Mouse (Mus musculus): ENCODE measurements around the gene P2ry10. TPM values are rescaled to one million over a fixed set of nuclear protein-coding genes. Genes with fewer than 3 reads are reported as not detected.

P2ry10 gene
- total and polyA plus RNA-seq, 2 experiments from 2014 or later, result 0.60 TPM; not detected in 1

DNA sequence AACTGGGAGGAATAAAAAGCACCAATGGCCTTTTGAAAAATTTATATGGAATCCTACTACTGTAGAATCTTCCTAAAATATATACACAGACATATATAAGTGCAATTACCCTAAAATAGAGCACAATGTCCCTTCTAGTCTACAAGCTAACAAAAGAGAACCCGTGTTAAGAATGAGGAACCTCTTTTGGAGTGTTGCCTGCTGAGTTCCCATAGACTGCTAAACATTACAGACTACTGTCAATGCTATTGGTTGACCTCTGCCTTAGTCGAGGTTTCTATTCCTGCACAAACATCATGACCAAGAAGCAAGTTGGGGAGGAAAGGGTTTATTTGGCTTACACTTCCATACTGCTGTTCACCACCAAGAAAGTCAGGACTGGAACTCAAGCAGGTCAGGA lies 55.6 kb downstream of the P2ry10 start:
- WGBS, result 62% methylated on average over 2 of the region's 2 CpGs
- Histone ChIP-seq H3K4me3 (ENCODE audit: low read depth, low read length) (no peak overlapping the region), H3K27me3 (ENCODE audit: insufficient read depth, low read length) (no peaks in the 10 kb centered on the region), H3K9me3 (ENCODE audit: low read length) (no peaks in the 10 kb centered on the region), H3K9ac (replicated peaks; ENCODE audit: low read length, poor library complexity, severe bottlenecking) (no peak overlapping the region), H3K4me2 (ENCODE audit: low read depth, low read length, poor library complexity, severe bottlenecking) (no peak overlapping the region), H3K36me3 (ENCODE audit: insufficient read depth, low read length) (no peaks in the 10 kb centered on the region), H3K4me1 (ENCODE audit: insufficient read depth, low read length) (no peaks in the 10 kb centered on the region), H3K27ac (ENCODE audit: low read depth, low read length) (no peak overlapping the region)
- no peak for DNase-seq (ENCODE audit: low spot score)
- TF ChIP-seq CTCF (IDR thresholded peaks at IDR 0.05), result no peak
- ATAC-seq (ENCODE audit: low FRiP score), result no peak

DNA sequence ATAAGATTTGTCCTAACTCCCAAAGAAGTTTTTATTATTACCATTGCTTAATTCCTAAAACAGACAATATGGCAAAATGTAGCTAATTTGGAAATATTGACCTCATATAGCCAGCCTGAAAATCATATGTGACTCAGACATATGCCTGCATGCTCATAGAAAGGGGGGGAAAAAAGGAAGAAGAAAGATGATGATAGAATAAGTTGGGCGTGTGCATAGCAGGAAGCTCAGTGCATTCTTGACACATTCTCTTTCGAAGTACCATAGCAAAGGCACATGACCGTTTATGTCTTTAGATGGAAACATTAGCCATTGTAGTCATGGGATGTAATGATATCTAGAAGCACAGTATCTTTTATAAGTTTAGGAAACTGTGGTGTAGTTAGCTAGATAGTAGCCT lies 60.4 kb downstream of the P2ry10 start, which contains the start of gene P2ry10b:
P2ry10b (plus strand) TSS at position 247 of the 400 bp plus-strand sequence.
- WGBS, result 87% methylated on average over 3 of the region's 3 CpGs
- Histone ChIP-seq H3K9ac (replicated peaks; ENCODE audit: low read length, poor library complexity, severe bottlenecking) (no peak within 1 kb of the TSS), H3K9me3 (ENCODE audit: low read length) (no peaks in the 10 kb centered on the region), H3K36me3 (ENCODE audit: insufficient read depth, low read length) (no peaks in the 10 kb centered on the region), H3K4me3 (ENCODE audit: low read depth, low read length) (no peak within 1 kb of the TSS), H3K4me1 (ENCODE audit: insufficient read depth, low read length) (no peaks in the 10 kb centered on the region), H3K27ac (ENCODE audit: low read depth, low read length) (no peak within 1 kb of the TSS), H3K4me2 (ENCODE audit: low read depth, low read length, poor library complexity, severe bottlenecking) (no peak within 1 kb of the TSS), H3K27me3 (ENCODE audit: insufficient read depth, low read length) (no peaks in the 10 kb centered on the region)
- no peak for TF ChIP-seq CTCF (IDR thresholded peaks at IDR 0.05)
- no peak for ATAC-seq (ENCODE audit: low FRiP score)
- DNase-seq (ENCODE audit: low spot score), result no peak

DNA sequence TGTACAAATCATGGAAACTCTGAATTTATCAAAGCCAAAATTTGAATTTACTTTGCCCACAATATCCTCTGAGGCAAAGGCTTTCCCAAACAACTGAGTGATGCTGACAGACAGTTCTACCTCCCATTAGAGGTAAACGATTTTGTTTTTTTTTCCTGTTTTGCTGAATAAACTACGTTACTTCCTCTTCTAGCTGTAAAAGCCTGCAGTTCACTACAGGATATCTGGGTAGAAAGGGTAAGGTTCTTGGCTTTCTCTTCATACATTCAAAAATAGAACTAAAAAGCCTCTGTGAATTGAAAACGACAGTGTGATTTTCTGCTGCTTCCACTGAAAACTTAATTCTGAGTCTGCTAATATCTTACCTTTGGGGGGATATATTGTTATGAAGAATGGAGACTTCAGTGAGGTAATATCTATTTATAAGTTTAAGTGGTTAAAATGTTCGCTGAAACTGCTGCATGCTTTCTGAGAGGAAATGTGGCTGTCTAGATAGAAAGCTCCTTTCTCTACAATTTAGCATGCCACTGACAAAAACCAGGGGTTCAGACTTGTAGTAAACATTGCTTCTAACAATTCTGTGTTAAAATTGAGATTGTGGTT lies 61.2 kb downstream of the P2ry10 start:
- DNase-seq (ENCODE audit: low spot score), result no peak
- H3K4me3 ChIP-seq (ENCODE audit: low read depth, low read length), result no peak overlapping the region
- H3K36me3 ChIP-seq (ENCODE audit: insufficient read depth, low read length), result no peaks in the 10 kb centered on the region
- TF ChIP-seq CTCF (IDR thresholded peaks at IDR 0.05), result no peak
- ATAC-seq (ENCODE audit: low FRiP score), result no peak
- no peak overlapping the region for H3K9ac ChIP-seq (replicated peaks; ENCODE audit: low read length, poor library complexity, severe bottlenecking)
- no peak overlapping the region for H3K27ac ChIP-seq (ENCODE audit: low read depth, low read length)
- no peaks in the 10 kb centered on the region for H3K27me3 ChIP-seq (ENCODE audit: insufficient read depth, low read length)
- H3K4me2 ChIP-seq (ENCODE audit: low read depth, low read length, poor library complexity, severe bottlenecking), result no peak overlapping the region
- no peaks in the 10 kb centered on the region for H3K9me3 ChIP-seq (ENCODE audit: low read length)
- 46% methylated on average over 4 of the region's 4 CpGs for WGBS
- H3K4me1 ChIP-seq (ENCODE audit: insufficient read depth, low read length), result no peaks in the 10 kb centered on the region

DNA sequence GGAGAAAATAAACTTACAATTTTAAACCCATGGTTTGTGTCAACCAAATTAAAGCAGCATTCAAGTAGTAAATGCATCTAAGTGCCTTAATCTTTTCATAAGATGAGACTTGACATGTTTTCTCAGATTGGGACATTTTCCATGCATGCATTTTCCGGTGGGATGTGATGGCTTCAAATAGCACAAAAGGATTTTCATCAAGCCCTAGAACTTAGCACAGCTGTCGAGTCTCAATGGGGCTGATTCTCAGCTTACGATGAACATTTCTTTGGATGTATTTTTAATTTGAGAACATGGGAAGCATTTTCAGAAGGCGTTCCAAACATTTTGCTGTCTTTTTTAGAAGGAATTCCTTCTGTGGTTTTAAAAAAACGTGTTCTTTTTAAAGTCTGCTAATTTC lies 61.7 kb downstream of the P2ry10 start:
- WGBS, result 34% methylated on average over 5 of the region's 5 CpGs
- TF ChIP-seq CTCF (IDR thresholded peaks at IDR 0.05), result no peak
- no peaks in the 10 kb centered on the region for H3K27me3 ChIP-seq (ENCODE audit: insufficient read depth, low read length)
- no peak overlapping the region for H3K27ac ChIP-seq (ENCODE audit: low read depth, low read length)
- H3K4me2 ChIP-seq (ENCODE audit: low read depth, low read length, poor library complexity, severe bottlenecking), result no peak overlapping the region
- no peak overlapping the region for H3K9ac ChIP-seq (replicated peaks; ENCODE audit: low read length, poor library complexity, severe bottlenecking)
- H3K36me3 ChIP-seq (ENCODE audit: insufficient read depth, low read length), result no peaks in the 10 kb centered on the region
- DNase-seq (ENCODE audit: low spot score), result no peak
- no peak for ATAC-seq (ENCODE audit: low FRiP score)
- H3K4me1 ChIP-seq (ENCODE audit: insufficient read depth, low read length), result no peaks in the 10 kb centered on the region
- H3K4me3 ChIP-seq (ENCODE audit: low read depth, low read length), result no peak overlapping the region
- no peaks in the 10 kb centered on the region for H3K9me3 ChIP-seq (ENCODE audit: low read length)

DNA sequence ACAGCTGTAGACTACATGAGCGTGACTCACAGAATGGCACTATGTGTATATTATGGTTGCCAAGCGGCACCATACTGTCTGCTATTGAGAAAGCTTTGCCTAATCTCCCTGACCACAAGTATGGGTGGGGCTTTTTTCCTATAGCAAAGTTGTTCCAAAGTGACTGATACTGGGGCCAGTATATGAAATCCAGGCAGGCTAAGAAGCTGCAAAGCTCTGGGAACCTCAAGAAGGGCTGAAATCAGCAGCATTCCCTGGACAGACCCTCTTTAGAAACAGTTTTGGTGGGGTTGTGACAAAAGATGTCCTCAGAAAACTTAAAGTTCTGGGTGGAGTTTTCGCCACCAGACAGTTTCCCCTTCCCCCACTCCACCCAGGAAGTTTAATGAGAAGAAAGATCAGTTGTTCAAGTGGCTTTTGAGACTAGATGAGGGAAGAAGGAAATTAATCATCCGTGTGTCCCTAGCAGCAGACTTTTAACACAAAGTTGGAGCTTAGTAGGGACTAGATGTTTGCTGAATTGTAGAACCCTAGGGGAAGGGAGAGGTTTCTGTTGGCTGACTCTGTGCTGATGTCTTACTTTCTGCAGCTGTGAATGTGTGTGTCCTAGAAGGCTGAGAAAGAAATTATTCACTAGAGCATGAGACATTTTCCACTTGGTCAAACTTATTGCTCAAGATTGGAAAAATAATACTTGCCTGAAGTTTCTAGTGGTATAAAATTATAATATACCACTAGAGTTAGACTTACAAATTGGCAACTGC lies 62.6 kb downstream of the P2ry10 start:
- H3K27ac ChIP-seq (ENCODE audit: low read depth, low read length), result no peak overlapping the region
- no peak overlapping the region for H3K4me2 ChIP-seq (ENCODE audit: low read depth, low read length, poor library complexity, severe bottlenecking)
- DNase-seq (ENCODE audit: low spot score) (no peak), ATAC-seq (ENCODE audit: low FRiP score) (no peak)
- H3K36me3 ChIP-seq (ENCODE audit: insufficient read depth, low read length), result no peaks in the 10 kb centered on the region
- H3K9me3 ChIP-seq (ENCODE audit: low read length), result no peaks in the 10 kb centered on the region
- no peak for TF ChIP-seq CTCF (IDR thresholded peaks at IDR 0.05)
- H3K9ac ChIP-seq (replicated peaks; ENCODE audit: low read length, poor library complexity, severe bottlenecking), result no peak overlapping the region
- 50% methylated on average over 4 of the region's 4 CpGs for WGBS
- no peaks in the 10 kb centered on the region for H3K27me3 ChIP-seq (ENCODE audit: insufficient read depth, low read length)
- no peak overlapping the region for H3K4me3 ChIP-seq (ENCODE audit: low read depth, low read length)
- no peaks in the 10 kb centered on the region for H3K4me1 ChIP-seq (ENCODE audit: insufficient read depth, low read length)

Other genes starting within 250 kb of the P2ry10 start
- 1.2 and 1.9 TPM in 2 replicates for gene Rtl3, start 247.8 kb upstream of the P2ry10 start, total RNA-seq (2014; rRNA removed)
- gene Rtl3, start 247.8 kb upstream of the P2ry10 start, polyA plus RNA-seq (2015; fragmentation: Nextera tagmentation; extraction: Ambion mirVana), result 0.42 and 0.63 TPM in 2 replicates
- 4.1 and 4.2 TPM in 2 replicates for gene Lpar4, start 167.9 kb upstream of the P2ry10 start, total RNA-seq (2014; rRNA removed)
- gene Lpar4, start 167.9 kb upstream of the P2ry10 start, polyA plus RNA-seq (2015; fragmentation: Nextera tagmentation; extraction: Ambion mirVana), result 3.5 and 3.9 TPM in 2 replicates
- 0.71 and 2.4 TPM in 2 replicates for gene P2ry10b, start 60.4 kb downstream of the P2ry10 start, total RNA-seq (2014; rRNA removed)
- gene P2ry10b, start 60.4 kb downstream of the P2ry10 start, polyA plus RNA-seq (2015; fragmentation: Nextera tagmentation; extraction: Ambion mirVana), result 0.42 TPM in 2 replicates
- gene Gpr174, start 167.4 kb downstream of the P2ry10 start, total RNA-seq (2014; rRNA removed), result 0.19 TPM in 1 of 2 replicates, not detected in the other
- gene Gpr174, start 167.4 kb downstream of the P2ry10 start, polyA plus RNA-seq (2015; fragmentation: Nextera tagmentation; extraction: Ambion mirVana), result 0.05 TPM in 1 of 2 replicates, not detected in the other